Mouse (Mus musculus): Measurements from ENCODE around the gene Ptpru. TPM values are rescaled to one million over a fixed set of nuclear protein-coding genes. Genes with fewer than 3 reads are reported as not detected.

Gene Ptpru
- 26.7 and 27.4 TPM in 2 replicates for polyA plus RNA-seq (2015; fragmentation: Nextera tagmentation; extraction: Ambion mirVana)

DNA sequence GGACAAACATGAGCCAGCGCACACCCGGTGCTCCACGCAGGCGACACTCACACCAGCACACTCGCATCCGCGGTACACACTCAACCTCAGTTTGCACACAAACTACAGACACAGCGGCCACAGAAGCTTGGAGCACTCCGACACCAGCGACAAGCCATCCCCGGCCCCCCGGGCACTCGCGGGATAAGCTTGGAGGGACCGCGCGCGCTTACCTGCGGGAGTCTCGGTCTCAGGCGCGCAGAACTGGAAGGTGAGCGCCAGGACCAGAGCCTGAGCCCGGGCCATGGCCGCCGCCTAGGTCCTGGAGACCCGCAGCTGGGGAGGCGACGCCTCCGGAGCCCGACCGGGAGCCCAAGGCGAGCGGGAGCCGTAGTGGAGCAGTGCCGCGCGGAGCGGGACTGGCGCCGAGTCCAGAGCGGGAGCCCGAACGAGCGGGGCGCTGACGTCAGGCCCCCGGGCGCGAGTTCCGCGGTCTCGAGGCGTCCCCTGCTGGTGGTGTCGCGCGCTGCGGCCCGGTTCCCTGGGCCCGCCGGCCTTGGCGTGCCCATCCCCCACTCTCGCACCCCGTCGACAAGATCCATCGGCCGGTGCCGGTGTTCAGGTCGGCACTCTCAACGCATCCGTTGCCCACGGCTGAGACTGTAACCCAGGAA, at the start of gene Ptpru:
Gene Ptpru (minus strand): TSS at position 417 of the 653 bp plus-strand sequence.
- Histone ChIP-seq H3K4me1 (peaks cover 41% of the 10 kb centered on the region), H3K4me2 (replicated peaks) (peak within 1 kb of the TSS; percentile 94), H3K9ac (peak within 1 kb of the TSS; percentile 74), H3K27me3 (peaks cover 15% of the 10 kb centered on the region), H3K9me3 (replicated peaks) (no peaks in the 10 kb centered on the region), H3K4me3 (replicated peaks) (peak within 1 kb of the TSS; percentile 63), H3K27ac (replicated peaks) (peak within 1 kb of the TSS; percentile 52), H3K36me3 (no peaks in the 10 kb centered on the region)
- under 1% methylated on average over 72 of the region's 72 CpGs for WGBS
- peak; percentile 72 for ATAC-seq (ENCODE audit: insufficient number of reproducible peaks, low FRiP score, low TSS enrichment, low read depth)

DNA sequence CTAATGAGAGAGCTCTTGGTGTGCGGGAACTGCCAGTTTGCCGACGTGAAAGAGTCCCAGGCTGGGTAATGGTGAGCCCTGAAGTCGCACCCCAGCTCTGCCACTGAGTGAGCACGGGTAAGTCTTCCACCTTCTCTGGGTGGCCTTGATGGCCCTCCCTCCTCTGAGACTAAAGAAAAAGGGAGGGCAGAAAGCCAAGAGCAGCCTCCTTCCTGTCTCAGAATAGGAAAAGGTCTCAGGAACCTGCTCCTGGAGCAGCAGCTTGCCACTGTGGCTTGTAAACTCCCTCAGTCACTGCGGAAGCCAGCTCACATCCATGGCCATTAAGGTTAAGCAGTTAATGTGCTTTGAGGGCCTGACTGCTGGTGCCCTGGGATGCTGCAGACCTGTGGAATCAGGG, 47.3 kb upstream of the Ptpru start:
- H3K9me3 ChIP-seq (replicated peaks), result no peaks in the 10 kb centered on the region
- H3K4me3 ChIP-seq (replicated peaks), result no peak overlapping the region
- no peak overlapping the region for H3K9ac ChIP-seq
- H3K27me3 ChIP-seq, result no peaks in the 10 kb centered on the region
- ATAC-seq (ENCODE audit: insufficient number of reproducible peaks, low FRiP score, low TSS enrichment, low read depth), result no peak
- H3K4me2 ChIP-seq (replicated peaks), result no peak overlapping the region
- H3K27ac ChIP-seq (replicated peaks), result no peak overlapping the region
- 79% methylated on average over 6 of the region's 6 CpGs for WGBS
- peaks cover 19% of the 10 kb centered on the region for H3K4me1 ChIP-seq
- peaks cover 25% of the 10 kb centered on the region for H3K36me3 ChIP-seq

DNA sequence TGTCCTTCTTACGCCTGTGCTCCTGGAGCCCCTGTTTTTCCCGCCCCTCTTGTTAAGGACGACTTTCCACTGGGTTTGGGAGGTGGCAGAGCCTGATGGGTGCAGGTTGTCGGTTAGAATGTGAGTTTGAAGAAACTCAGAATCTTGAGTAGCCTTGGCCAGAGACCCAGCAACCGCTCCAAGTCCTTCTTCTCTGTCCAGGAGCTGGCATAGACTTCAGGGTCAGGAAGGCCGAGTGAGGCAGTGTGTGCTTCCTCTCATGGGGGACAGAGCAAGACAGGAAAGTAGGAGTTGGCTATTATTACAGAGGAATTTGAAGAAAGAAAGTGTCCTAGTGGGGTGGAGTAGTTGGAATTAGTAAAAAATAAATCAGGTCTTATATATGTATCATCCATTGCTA, 45.5 kb upstream of the Ptpru start:
- H3K4me2 ChIP-seq (replicated peaks), result no peak overlapping the region
- H3K4me3 ChIP-seq (replicated peaks), result no peak overlapping the region
- WGBS, result 77% methylated on average over 6 of the region's 6 CpGs
- H3K9me3 ChIP-seq (replicated peaks), result no peaks in the 10 kb centered on the region
- H3K36me3 ChIP-seq, result peaks cover 25% of the 10 kb centered on the region
- no peak overlapping the region for H3K27ac ChIP-seq (replicated peaks)
- no peak for ATAC-seq (ENCODE audit: insufficient number of reproducible peaks, low FRiP score, low TSS enrichment, low read depth)
- H3K9ac ChIP-seq, result no peak overlapping the region
- peaks cover 27% of the 10 kb centered on the region for H3K4me1 ChIP-seq
- H3K27me3 ChIP-seq, result no peaks in the 10 kb centered on the region

GRCm38 (mm10) chr4:131881306-131881705, 43.2 kb upstream of the Ptpru start:
- Histone ChIP-seq H3K9me3 (replicated peaks) (no peaks in the 10 kb centered on the region), H3K4me2 (replicated peaks) (no peak overlapping the region), H3K4me3 (replicated peaks) (no peak overlapping the region), H3K36me3 (peaks cover 20% of the 10 kb centered on the region), H3K27me3 (no peaks in the 10 kb centered on the region), H3K27ac (replicated peaks) (no peak overlapping the region), H3K9ac (no peak overlapping the region), H3K4me1 (peaks cover 43% of the 10 kb centered on the region)
- ATAC-seq (ENCODE audit: insufficient number of reproducible peaks, low FRiP score, low TSS enrichment, low read depth), result no peak
- 68% methylated on average over 7 of the region's 7 CpGs for WGBS

- no peaks in the 10 kb centered on the region for H3K27me3 ChIP-seq
- no peak overlapping the region for H3K4me3 ChIP-seq (replicated peaks)
- WGBS, result 49% methylated on average over 1 of the region's 1 CpGs
- H3K4me2 ChIP-seq (replicated peaks), result no peak overlapping the region
- 0 out of 2 replicates have a peak overlapping the region, but pooled peaks have one; percentile 1 for H3K27ac ChIP-seq (replicated peaks)
- H3K9ac ChIP-seq, result no peak overlapping the region
- no peak for ATAC-seq (ENCODE audit: insufficient number of reproducible peaks, low FRiP score, low TSS enrichment, low read depth)
- H3K4me1 ChIP-seq, result peaks cover 58% of the 10 kb centered on the region
- peaks cover 4% of the 10 kb centered on the region; the same call in 1 of the 2 replicates for H3K36me3 ChIP-seq
- no peaks in the 10 kb centered on the region for H3K9me3 ChIP-seq (replicated peaks)
Observed at GRCm38 (mm10) chr4:131879692-131880091, 41.6 kb upstream of the Ptpru start.

DNA sequence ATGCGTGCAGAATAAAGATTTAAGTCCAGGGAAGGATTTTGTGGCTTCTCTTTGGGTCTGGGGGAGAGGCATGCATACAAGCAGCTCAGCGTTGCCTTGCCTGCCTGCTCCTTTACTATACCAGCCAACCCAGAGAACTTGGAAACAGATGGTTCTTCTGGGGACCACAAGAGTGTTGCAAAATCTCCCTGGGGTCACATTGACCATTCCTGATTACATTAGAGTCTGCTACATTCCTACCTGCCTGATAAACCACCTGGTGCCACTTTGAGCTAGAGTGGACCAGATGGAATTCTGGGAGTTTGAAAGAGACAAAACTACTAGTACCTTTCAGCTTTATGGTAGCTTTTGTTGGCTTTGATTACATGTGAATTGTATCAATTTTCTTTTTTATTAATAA, 38.7 kb upstream of the Ptpru start:
- Histone ChIP-seq H3K4me3 (replicated peaks) (no peak overlapping the region), H3K9me3 (replicated peaks) (no peaks in the 10 kb centered on the region), H3K36me3 (no peaks in the 10 kb centered on the region), H3K27ac (replicated peaks) (no peak overlapping the region), H3K27me3 (no peaks in the 10 kb centered on the region), H3K4me2 (replicated peaks) (no peak overlapping the region), H3K9ac (no peak overlapping the region), H3K4me1 (peaks cover 58% of the 10 kb centered on the region)
- 56% methylated on average over 2 of the region's 2 CpGs for WGBS
- ATAC-seq (ENCODE audit: insufficient number of reproducible peaks, low FRiP score, low TSS enrichment, low read depth), result no peak

- Histone ChIP-seq H3K4me2 (replicated peaks) (peak overlapping the region; percentile 75), H3K36me3 (no peaks in the 10 kb centered on the region), H3K27ac (replicated peaks) (no peak overlapping the region), H3K27me3 (no peaks in the 10 kb centered on the region), H3K9ac (no peak overlapping the region), H3K4me3 (replicated peaks) (peak overlapping the region; percentile 99), H3K4me1 (peaks cover 48% of the 10 kb centered on the region), H3K9me3 (replicated peaks) (no peaks in the 10 kb centered on the region)
- 23% methylated on average over 3 of the region's 3 CpGs for WGBS
- no peak for ATAC-seq (ENCODE audit: insufficient number of reproducible peaks, low FRiP score, low TSS enrichment, low read depth)
Observed at GRCm38 (mm10) chr4:131875242-131875641, 37.2 kb upstream of the Ptpru start.

- H3K9me3 ChIP-seq (replicated peaks), result no peaks in the 10 kb centered on the region
Observed at GRCm38 (mm10) chr4:131874567-131874966, 36.5 kb upstream of the Ptpru start.

DNA sequence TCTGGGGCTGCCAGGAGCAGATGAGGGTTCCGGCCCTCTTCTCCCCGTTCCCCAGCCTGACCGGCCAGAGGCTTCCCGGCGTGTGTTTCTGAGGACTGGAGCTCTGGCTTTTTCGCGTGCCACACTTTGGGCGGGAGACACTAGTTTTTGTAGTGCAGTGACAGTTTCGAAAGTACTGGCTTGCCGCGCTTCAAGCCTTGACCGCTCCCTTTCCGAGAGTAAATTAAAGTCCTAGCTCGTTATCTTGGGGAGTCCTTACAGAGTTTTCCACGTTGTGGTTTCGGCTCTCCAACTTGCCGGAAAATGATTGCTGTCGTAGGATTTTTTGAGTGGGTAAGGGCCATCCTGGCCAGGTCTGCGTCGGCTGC, 36.1 kb upstream of the Ptpru start:
- Histone ChIP-seq H3K36me3 (no peaks in the 10 kb centered on the region), H3K9me3 (replicated peaks) (no peaks in the 10 kb centered on the region), H3K4me3 (replicated peaks) (peak overlapping the region; percentile 99), H3K9ac (peak overlapping the region; percentile 100), H3K4me2 (replicated peaks) (peak overlapping the region; percentile 75), H3K4me1 (peaks cover 37% of the 10 kb centered on the region), H3K27ac (replicated peaks) (peak overlapping the region; percentile 100), H3K27me3 (no peaks in the 10 kb centered on the region)
- ATAC-seq (ENCODE audit: insufficient number of reproducible peaks, low FRiP score, low TSS enrichment, low read depth), result no peak
- WGBS, result under 1% methylated on average over 20 of the region's 20 CpGs

More at GRCm38 (mm10) chr4:131874567-131874966, 36.5 kb upstream of the Ptpru start:
- no peaks in the 10 kb centered on the region for H3K27me3 ChIP-seq
- peak overlapping the region; percentile 100 for H3K9ac ChIP-seq
- no peak for ATAC-seq (ENCODE audit: insufficient number of reproducible peaks, low FRiP score, low TSS enrichment, low read depth)
- H3K27ac ChIP-seq (replicated peaks), result peak overlapping the region; percentile 100
- no peaks in the 10 kb centered on the region for H3K36me3 ChIP-seq
- 2% methylated on average over 11 of the region's 11 CpGs for WGBS
- H3K4me1 ChIP-seq, result peaks cover 41% of the 10 kb centered on the region
- peak overlapping the region; percentile 99 for H3K4me3 ChIP-seq (replicated peaks)
- H3K4me2 ChIP-seq (replicated peaks), result peak overlapping the region; percentile 75

DNA sequence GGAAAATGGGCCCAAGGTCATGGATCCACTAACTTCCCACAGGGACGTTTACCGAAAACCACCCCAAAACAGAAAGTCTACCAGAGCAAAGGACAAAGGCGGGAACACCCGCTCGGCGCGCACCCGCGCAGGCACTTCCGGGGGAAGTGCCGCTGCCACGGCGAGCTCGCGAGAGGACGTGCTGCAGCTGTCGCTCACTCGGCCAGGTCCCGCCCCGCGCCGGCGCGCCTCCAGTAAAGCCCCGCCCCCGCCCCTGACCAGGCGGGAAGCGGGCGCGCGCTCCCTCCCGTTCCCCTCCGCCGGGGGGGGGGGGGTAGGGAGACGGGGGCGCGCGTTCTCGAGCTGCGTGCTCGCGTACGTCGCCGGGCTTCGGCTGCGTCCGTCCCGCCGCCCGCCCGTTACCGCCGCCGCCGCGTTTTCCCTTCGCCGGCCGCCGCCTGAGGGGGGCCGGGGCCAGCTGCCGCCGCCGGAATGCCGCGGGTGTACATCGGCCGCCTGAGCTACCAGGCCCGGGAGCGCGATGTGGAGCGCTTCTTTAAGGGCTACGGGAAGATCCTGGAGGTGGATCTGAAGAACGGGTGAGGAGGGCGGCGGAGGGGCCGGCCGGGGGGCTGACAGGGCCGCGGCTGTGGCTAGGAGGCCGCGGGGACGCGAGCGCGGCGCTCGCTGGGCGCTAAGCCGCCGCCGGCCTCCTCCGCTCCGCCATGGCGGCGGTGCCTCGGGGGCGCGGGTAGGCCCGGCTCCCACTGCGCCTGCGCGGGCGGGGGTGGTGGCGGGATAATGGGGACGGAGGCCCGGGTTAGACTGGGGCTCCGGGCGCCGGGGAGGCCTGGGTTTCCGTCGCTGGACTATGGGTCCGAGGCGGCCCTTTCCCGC, 35.4 kb upstream of the Ptpru start, which contains the start of gene Srsf4:
Gene Srsf4 (plus strand): TSS at position 325 of the 876 bp plus-strand sequence.
- no peaks in the 10 kb centered on the region for H3K9me3 ChIP-seq (replicated peaks)
- H3K36me3 ChIP-seq, result peaks cover under 1% of the 10 kb centered on the region; the same call in 1 of the 2 replicates
- ATAC-seq (ENCODE audit: insufficient number of reproducible peaks, low FRiP score, low TSS enrichment, low read depth), result peak; percentile 96
- peak within 1 kb of the TSS; percentile 100 for H3K27ac ChIP-seq (replicated peaks)
- H3K4me1 ChIP-seq, result peaks cover 36% of the 10 kb centered on the region
- H3K27me3 ChIP-seq, result no peaks in the 10 kb centered on the region
- H3K9ac ChIP-seq, result peak within 1 kb of the TSS; percentile 100
- H3K4me2 ChIP-seq (replicated peaks), result peak within 1 kb of the TSS; percentile 75
- WGBS, result under 1% methylated on average over 73 of the region's 116 CpGs
- H3K4me3 ChIP-seq (replicated peaks), result peak within 1 kb of the TSS; percentile 99

- H3K9ac ChIP-seq, result peak overlapping the region; percentile 72
- H3K4me1 ChIP-seq, result peaks cover 30% of the 10 kb centered on the region
- peak overlapping the region; percentile 94 for H3K27ac ChIP-seq (replicated peaks)
- H3K4me2 ChIP-seq (replicated peaks), result peak overlapping the region; percentile 53
- no peaks in the 10 kb centered on the region for H3K27me3 ChIP-seq
- no peak for ATAC-seq (ENCODE audit: insufficient number of reproducible peaks, low FRiP score, low TSS enrichment, low read depth)
- H3K9me3 ChIP-seq (replicated peaks), result no peaks in the 10 kb centered on the region
- H3K36me3 ChIP-seq, result peaks cover 6% of the 10 kb centered on the region; the same call in 1 of the 2 replicates
- H3K4me3 ChIP-seq (replicated peaks), result peak overlapping the region; percentile 99
- 6% methylated on average over 11 of the region's 11 CpGs for whole genome bisulfite sequencing
Observed at GRCm38 (mm10) chr4:131872672-131873292, 34.7 kb upstream of the Ptpru start.
